Mouse (Mus musculus) ES-E14 (cell line): ENCODE measurements around the gene Rassf2.

ENCODE experiments used
- CHD2 ChIP-seq: IDR thresholded peaks from 2 replicates; pipeline ENCODE4 v1.6.1; 2014; ENCODE audit warnings: mild to moderate bottlenecking, low read depth, low read length, inconsistent platforms
- HCFC1 ChIP-seq: IDR thresholded peaks from 2 replicates; pipeline ENCODE4 v1.6.1; 2012; ENCODE audit warnings: low read length, inconsistent platforms, borderline replicate concordance; ENCODE audit not compliant: insufficient read depth
- MAFK ChIP-seq: IDR thresholded peaks from 2 replicates; pipeline ENCODE4 v1.6.1; 2014; ENCODE audit warnings: mild to moderate bottlenecking, low read depth, low read length, inconsistent platforms; ENCODE audit not compliant: insufficient read depth
- ZC3H11A ChIP-seq: IDR thresholded peaks from 2 replicates; pipeline ENCODE4 v1.6.1; 2012; ENCODE audit warnings: low read depth, mild to moderate bottlenecking, inconsistent platforms, low read length, borderline replicate concordance
- ZNF384 ChIP-seq: IDR thresholded peaks from 2 replicates; pipeline ENCODE4 v1.6.1; 2012; ENCODE audit warnings: low read depth, low read length, inconsistent platforms

DNA sequence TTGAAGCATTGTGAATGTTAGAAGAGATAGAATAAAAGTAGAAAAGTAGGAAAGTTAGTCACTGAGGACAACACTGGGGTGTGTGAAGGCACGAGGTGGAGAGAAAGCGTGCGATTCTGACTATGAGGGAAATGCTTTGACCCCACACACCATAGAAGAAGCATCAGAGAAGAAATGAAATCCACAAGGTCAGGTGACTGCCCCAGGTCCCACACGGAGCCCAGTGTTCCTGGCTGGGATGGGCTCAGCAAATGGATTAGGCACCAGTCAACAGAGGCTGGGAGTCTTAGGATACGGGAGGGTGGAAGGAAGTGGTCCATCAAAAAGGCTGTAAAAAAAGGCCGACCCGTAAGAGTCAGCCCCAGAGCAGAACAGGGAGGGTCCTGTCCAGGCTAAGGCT, 9.6 kb downstream of the Rassf2 start:
- TF ChIP-seq CHD2 (no peak), HCFC1 (no peak), ZNF384 (no peak), ZC3H11A (no peak), MAFK (no peak)
